Mouse (Mus musculus): ENCODE measurements around the gene Eya3. TPM values are rescaled to one million over a fixed set of nuclear protein-coding genes. Genes with fewer than 3 reads are reported as not detected.
"Not testable (repeated sequence)": the region's sequence is repeated elsewhere in the genome, so short reads cannot be mapped to it uniquely, and the experiment has no call there.

The Eya3 gene
- total RNA-seq (2021), result 10 to 100 TPM; 27.4 to 30.4 TPM

DNA sequence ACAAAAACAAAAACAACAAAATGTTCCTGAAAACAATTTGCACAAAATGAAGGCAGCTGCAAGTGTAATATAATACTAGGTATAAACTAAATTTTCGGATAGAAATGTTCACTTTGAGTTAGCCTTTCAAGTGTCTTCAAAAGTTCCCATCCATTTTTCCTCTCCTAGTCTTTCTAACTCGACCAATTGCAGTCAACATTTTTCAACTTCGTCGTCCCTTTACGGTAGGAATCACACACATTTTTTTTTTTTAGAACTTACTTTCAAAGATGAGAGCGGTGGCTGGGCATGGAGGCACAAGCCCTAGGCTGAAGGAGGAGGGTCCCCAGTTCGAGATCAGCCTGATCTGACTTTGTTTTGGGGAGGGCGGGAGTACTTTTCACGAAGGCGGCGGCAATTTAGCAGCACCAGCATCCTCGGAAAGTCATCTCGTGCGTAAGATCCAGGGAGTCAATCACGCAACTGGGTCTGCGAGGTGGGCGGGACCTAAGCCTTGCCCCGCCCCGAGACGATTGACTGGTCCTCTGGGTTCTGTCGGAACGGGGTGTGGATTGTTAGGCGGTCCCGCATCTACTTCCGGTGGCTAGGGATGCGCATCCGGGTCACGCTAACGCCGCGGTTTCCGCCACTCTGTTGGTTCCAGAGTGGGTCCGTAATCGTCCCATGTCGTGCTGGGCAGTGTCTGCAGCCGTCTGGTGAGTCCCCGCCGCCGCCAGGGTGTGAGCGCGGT, at the start of gene Eya3:
Gene Eya3 (plus strand): TSS at position 527 of the 730 bp plus-strand sequence.
- DNase-seq (ENCODE audit: low spot score in 2 of 2), result peak; percentile 92
- intact Hi-C loops (cut with DNase I), result loop anchor here (2.0 kb wide), 1 partner anchor 92 kb away; no protein-coding TSS in a partner anchor

- DNase-seq (ENCODE audit: low spot score in 2 of 2), result no peak
- intact Hi-C loops (cut with DNase I), result no loop called here
These were observed 48.1 kb upstream of the Eya3 start for GRCm38 (mm10) chr4:132590642-132591041.

GRCm38 (mm10) chr4:132592958-132593357, 45.8 kb upstream of the Eya3 start:
- intact Hi-C loops (cut with DNase I), result no loop called here
- no peak for DNase-seq (ENCODE audit: low spot score in 2 of 2)

DNA sequence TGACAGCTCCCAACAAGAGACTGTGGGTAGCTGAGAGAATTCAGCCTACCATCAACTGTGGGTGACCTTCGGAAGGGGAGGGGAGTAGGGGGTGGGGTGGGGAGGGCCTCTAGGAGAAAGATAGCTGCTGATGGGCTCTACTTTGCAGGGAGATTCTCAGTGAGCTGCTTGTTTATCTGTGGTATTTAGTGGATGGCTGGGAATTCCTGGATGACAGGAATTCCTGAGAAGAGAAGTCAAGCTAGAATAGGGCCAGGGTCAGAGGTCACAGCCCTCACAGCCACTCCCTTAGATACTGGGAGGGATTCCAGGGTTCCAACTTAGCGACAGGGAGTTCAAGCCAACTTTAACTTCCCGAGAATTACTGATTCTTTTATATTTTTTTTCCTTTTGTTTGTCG, 44.6 kb upstream of the Eya3 start:
- no peak for DNase-seq (ENCODE audit: low spot score in 2 of 2)
- intact Hi-C loops (cut with DNase I), result no loop called here

GRCm38 (mm10) chr4:132598861-132599260, 39.9 kb upstream of the Eya3 start:
- no peak for DNase-seq (ENCODE audit: low spot score in 2 of 2)
- intact Hi-C loops (cut with DNase I), result no loop called here

DNA sequence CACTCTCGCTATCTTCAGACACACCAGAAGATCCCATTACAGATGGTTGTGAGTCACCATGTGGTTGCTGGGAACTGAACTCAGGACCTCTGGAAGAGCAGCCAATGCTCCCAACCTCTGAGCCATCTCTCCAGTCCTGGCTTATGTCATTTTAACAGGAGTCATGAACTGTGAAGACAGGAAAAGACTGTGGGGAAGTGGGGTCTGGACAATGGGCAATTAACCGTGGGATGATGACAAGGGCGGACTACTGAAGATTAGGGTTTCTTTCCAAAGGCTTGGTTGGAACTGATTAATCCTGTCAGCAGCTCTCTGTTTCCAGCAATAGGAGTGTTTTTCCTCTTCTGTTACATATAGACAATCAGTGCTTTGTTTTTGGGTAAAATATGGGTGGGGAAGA, 39.0 kb upstream of the Eya3 start:
- intact Hi-C loops (cut with DNase I), result no loop called here
- no peak for DNase-seq (ENCODE audit: low spot score in 2 of 2)

DNA sequence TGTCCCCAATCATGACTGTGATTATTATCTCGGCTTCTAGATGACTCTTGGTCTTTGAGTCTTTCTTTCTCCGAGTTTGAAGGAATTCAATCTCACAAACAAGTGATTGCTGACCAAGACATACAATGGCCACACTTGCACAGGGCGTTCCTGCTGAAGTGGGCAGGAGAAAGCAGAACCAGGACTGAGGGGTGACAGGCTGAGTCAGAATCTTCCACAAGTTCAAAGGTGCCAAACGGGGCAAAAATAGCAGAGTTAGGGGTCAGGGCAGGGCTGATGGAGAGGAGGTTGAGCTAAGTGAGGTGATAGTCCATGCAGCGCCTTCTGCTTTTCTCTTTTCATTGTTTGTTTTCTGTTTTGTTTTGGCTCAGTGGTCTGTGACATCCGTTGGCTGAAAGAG, 38.3 kb upstream of the Eya3 start:
- intact Hi-C loops (cut with DNase I), result no loop called here

DNA sequence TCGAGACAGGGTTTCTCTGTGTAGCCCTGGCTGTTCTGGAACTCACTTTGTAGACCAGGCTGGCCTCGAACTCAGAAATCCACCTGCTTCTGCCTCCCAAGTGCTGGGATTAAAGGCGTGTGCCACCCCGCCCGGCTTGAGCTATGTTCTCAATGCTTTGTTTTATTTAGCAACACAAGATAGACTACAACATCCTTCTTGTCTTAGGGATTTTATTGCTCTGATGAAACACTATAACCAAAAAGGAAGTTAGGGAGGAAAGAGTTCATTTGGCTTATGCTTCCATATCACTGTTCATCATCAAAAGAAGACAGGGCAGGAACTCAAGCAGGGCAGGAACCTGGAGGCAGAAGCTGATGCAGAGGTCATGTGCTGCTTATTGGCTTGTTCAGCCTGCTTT, 37.5 kb upstream of the Eya3 start:
- DNase-seq (ENCODE audit: low spot score in 2 of 2); intact Hi-C loops (cut with DNase I): not testable (repeated sequence)

More for the DNA sequence above, 38.3 kb upstream of the Eya3 start:
- no peak for DNase-seq (ENCODE audit: low spot score in 2 of 2)

GRCm38 (mm10) chr4:132603468-132603867, 35.3 kb upstream of the Eya3 start:
- no peak for DNase-seq (ENCODE audit: low spot score in 2 of 2)
- intact Hi-C loops (cut with DNase I), result no loop called here

DNA sequence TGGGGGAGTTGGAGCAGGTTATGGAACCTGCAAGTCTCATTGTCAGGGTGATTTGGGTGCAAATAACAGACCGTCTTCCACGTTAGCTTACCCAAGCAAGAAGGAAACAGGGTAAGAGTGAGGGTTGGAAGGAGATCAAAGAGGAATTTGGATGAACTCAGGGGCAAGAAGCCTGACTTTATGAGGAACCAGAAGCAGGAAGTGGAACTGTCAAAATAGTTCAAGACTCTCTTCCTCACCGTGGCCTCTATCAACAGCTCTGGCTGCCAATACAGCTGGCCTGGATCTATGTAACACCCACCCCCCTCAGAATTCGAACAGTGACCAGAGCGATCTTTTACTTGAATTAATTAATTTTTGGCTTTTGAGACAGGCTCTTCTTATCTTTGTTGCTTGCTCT, 33.0 kb upstream of the Eya3 start:
- DNase-seq (ENCODE audit: low spot score in 2 of 2), result no peak
- intact Hi-C loops (cut with DNase I), result no loop called here

DNA sequence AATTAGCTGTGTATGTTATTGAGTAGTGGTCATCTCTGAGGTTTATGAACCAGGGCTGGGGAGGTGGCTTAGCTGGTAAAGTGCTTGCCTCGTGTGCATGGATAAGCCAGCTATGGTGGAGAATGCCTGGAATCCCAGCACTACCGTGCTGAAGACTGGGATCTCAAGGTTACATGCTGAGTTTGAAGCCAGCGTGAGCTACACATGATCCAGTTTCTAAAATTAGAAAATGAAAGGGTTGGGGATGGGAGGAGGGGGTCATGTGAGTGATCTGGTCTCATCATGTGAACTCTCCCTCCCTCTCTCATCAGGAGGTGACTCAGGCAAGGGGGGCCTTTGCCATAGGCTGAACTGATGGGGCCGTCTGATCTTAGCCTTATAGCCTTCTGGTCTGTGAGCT, 30.6 kb upstream of the Eya3 start:
- DNase-seq (ENCODE audit: low spot score in 2 of 2), result no peak
- intact Hi-C loops (cut with DNase I), result no loop called here

- intact Hi-C loops (cut with DNase I), result no loop called here
- no peak for DNase-seq (ENCODE audit: low spot score in 2 of 2)
These were observed 28.3 kb upstream of the Eya3 start for GRCm38 (mm10) chr4:132610301-132610984.

- no peak for DNase-seq (ENCODE audit: low spot score in 2 of 2)
- intact Hi-C loops (cut with DNase I), result no loop called here
These were observed 27.5 kb upstream of the Eya3 start for GRCm38 (mm10) chr4:132611320-132611719.

DNA sequence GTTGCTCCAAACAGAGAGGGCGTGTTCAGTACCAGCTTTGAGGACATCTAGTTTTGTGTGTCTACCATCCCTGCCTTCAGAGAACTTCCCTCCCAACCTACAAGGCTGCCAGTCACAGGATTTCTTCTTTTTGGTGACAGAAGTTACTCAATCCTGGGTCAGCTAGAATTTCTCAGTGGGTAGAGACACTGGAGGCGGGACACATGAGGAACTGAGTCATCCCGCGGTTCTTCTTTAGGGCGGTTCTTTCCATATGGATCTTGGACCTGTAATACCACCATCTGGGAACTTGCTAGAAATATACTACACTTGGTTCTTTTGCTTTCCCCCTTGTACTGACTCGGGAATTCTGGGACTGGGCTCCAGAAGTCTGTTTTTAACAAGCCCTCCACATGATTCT, 20.9 kb upstream of the Eya3 start:
- peak; percentile 42 to 58 for DNase-seq (ENCODE audit: low spot score in 2 of 2)
- intact Hi-C loops (cut with DNase I), result loop anchor here (5.0 kb wide), 1 partner anchor 51 kb away; no protein-coding TSS in a partner anchor

DNA sequence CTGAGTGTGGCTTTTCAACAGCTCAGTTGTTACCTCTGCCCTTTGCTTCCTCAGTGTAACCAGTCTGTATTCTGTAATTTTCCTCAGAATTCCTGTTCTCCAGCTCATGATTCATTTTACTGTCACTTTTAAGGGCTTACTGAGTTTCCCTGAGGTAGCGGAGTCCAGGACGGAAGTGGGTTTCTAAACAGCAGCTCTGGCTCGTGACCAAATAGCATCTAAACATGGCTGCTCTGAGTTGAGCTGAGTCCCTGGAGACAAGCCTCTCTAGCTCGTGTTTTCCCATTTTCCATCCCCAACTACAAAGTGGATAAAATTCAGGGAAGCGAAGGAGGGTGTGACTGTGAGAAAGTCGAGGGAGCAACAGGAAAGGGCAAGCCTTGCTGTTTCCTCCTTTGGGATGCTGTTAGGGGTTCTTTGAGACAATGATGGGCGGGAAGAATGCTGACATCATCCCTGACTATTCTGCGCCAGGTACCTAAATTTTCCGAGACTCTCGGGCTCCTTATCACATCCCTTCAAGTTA, 19.9 kb upstream of the Eya3 start:
- intact Hi-C loops (cut with DNase I), result loop anchor here (5.0 kb wide), 1 partner anchor 52 kb away; no protein-coding TSS in a partner anchor
- no peak for DNase-seq (ENCODE audit: low spot score in 2 of 2)

DNA sequence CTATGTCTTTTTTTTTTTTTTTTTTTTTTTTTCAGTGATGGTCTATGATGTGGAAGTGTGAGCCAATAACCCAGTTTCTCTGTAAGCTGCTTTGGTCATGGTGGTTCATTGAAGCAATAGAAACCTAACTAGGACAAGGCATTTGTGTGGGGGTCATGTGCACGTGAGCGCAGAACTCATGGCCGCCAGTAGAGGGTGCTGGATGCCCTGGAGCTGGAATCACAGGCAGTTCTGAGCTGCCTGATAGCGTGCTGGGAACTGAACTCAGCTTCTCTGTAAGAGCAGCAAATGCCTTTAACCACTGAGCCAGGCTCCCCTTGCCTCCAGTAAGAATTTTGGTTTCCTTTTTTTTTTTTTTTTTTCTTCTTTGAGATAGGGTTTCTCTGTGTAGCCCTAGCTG, 18.7 kb upstream of the Eya3 start:
- no peak for DNase-seq (ENCODE audit: low spot score in 2 of 2)
- intact Hi-C loops (cut with DNase I), result no loop called here

DNA sequence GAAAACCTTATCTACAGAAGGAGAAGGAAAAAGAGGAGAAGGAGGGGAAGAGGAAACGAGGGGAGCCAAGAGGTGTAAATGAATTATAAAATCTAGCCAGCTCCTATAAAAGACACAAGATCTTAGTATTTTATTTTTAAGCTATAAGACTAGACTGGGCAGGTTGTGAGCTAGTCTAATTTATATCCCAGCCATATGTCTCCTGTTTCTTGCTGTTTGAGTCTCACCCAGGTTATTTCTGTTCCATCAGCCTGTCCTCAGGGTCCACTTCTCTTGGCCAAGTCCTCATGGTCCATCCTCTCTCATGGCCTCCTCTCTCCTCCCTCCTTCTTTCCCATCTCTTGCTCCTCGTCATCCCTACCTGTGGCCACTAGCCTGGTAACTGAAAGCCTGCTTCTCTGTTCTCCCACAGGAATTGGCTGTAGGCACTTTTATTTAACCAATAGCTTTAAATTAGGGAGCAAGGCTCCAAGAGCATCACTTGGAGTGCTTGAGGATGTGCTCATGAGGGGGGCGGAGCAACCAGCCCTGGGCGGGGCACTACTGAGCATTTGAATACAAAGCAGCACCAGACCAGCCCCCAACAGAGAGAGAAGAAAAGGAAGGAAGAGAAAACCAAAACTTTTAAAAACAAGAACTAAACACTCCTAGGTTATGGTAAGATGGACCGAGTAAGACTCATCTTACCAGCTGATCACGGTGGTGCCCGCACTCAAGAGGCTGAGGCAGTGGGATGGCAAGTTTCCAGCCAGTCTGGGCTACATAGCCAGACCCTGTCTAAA, 17.3 kb upstream of the Eya3 start:
- DNase-seq (ENCODE audit: low spot score in 2 of 2), result no peak
- intact Hi-C loops (cut with DNase I), result no loop called here

DNA sequence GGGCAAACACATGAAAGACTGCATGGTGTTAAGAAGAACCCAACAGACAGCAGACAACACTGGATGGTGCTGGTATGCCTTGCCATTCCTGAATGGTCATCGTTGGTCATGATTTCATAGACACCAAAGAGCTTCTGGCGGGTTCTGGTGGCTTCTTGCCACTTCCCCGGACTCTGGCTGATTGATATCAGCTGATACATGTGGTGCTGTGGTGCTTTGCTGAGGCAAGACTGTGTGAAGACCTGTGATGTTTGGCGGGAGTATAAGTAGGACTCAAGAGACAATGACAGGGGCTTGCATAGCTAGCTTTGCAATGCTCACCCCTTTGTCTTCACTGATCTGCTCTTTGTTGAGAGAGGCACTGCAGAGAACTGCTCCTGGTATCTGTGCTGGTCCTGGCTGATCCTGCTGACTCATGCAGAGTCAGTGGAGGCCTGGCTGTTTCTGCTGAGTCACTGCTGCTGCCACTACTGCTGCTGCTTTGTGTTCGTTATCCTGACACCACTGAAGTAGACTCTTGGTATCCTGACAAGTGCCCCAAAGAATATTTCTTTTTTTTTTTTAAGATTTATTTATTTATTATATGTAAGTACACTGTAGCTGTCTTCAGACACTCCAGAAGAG, 14.6 kb upstream of the Eya3 start:
- no peak for DNase-seq (ENCODE audit: low spot score in 2 of 2)
- intact Hi-C loops (cut with DNase I), result no loop called here

GRCm38 (mm10) chr4:132628830-132629229, 10.0 kb upstream of the Eya3 start:
- intact Hi-C loops (cut with DNase I), result no loop called here
- no peak for DNase-seq (ENCODE audit: low spot score in 2 of 2)

GRCm38 (mm10) chr4:132635971-132636370, 2.8 kb upstream of the Eya3 start:
- DNase-seq (ENCODE audit: low spot score in 2 of 2), result no peak
- intact Hi-C loops (cut with DNase I), result no loop called here

Data from left cerebral cortex, postnatal 36 days (tissue).